Mouse (Mus musculus) frontal cortex, adult 2 months (tissue): ENCODE measurements around the gene Fgfr2. TPM values are rescaled to one million over a fixed set of nuclear protein-coding genes. Genes with fewer than 3 reads are reported as not detected.

Source experiments
- DNase-seq, 2 experiments: peaks; one replicate each; pipeline ENCODE4 v3.0.0; 2022; ENCODE audit warnings: low spot score in 1 of 2; ENCODE audit errors: extremely low spot score in 1 of 2
- polyA plus RNA-seq: library from polyadenylated mRNA; depleted of rRNA; stranded (reverse); fragments of >200 nt; gene quantifications from 2 replicates; pipeline ENCODE4 v1.2.3, GENCODE M21; 2012

Fgfr2 gene
- polyA plus RNA-seq, 1 experiment, result 69.6 TPM

DNA sequence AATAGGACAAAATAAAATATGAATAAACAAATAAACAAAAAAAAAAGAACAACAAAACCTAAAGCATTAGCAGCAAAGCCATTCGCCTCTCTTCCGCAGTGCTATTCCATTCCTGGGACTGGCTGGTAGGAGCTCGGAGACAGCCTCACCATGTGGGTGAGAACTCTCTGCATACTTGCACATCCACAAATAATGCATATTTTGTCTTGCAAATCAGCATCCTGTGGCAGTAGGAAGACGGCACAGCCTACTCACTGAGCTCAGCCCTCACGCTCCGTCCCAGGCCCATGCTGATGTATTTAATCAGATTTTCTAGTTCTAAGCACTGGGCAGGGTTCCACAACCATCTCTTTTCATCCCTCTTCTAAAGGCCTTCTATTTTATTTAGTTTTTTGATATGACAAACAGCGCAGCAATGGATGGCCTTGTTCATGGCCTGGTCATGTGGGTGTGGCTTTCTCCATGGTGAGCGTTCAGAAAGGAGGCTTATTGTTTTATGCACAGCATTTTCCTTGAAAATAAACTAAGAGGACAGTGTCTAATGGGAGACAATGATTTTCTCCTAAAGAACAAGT, 2319.8 kb downstream of the Fgfr2 start:
- DNase-seq, result peak in 1 of 2 experiments; percentile 25

DNA sequence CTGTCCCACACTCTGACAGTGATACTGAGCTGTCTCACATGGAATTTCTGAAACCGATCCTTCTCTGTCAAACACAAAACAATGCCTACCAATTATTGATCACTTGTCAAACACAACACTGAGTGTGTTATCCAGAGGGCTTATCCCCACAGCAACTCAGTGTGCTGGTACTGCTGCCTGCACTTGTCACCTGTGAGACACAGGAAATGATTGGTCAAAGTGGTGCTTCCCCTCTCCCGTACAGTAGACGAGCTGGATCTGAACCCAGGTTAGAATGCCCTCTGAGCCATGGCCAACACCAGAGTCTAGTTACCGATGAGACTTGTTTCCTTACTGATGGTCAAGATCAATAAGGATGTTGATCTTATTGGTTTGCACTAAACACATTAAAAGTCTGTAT, 2321.3 kb downstream of the Fgfr2 start:
- no peak for DNase-seq

DNA sequence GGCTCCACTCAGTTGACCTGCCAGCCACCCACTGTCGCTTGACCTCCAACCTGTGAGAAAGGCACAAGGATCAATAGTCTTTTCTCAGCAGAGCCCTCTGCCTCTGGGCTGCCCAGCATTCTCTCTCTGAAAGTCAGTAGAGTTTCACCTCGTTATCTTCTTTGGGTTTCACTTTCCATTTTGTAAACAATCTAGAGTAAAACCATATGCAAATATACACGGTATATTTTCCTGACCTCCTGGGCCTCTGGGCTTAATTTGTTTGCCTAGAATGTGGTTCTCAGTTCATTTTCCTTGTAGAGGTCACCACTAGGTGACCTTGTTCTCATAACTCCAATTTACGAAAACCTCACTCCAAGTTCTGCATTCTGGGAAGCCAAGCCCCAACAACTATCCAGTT, 2322.5 kb downstream of the Fgfr2 start:
- DNase-seq, result no peak

DNA sequence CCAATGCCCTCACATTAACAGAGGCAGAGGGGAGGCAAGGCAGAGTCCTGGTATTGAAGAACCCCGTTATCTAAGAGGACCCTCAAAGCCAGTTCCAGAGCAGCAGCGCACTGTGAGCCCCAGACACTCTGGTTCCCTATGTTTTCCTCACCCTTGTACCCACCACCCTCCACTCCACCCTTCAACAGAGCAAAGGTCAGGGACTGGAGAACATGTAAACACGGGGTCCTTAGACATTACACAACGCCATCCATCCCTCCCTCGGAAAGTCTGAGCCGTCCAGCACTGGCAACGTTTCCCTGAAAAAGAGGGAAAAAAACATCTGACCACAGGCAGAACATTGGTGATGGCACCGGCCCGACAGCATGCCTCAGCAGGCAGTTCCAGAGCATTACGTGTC, 2323.7 kb downstream of the Fgfr2 start:
- no peak for DNase-seq

DNA sequence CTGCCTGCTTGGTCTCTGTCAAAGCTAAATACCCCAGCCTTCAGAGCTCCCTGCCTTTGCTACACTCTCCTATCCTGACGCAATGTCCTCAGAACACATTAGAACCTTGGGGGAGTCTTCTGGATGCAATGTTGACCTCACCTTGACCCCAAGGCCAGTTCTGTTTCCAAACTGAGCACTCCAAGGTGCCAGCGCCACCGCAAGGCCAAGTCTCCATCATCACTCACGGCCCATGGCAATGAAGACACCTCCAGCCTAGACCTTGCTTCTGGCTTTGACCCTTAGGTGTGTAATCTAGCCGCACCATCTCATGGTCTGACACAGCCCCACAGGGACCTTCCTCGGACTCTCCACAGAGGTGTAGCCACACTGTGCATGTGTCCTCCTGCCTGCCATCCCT, 2325.6 kb downstream of the Fgfr2 start:
- DNase-seq, result no peak

DNA sequence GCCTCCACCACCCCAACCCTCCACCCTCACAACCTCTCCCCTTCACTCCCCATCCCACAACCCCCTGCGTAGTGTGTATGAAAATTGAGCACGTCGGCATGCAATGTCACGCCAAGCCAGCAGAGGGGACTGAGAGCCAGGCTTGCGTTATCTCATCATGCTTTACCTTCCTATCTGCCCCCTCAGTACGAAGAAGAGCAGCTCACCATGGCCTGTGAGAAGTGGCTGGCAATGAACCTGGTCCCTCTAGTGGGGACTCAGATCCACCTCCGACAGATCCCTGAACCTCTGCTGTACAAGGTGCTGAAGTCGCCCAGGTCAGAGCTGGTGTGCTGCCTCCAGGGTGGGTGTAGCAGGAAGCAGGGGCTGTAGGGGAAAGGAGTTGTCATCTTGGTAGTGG, 2326.4 kb downstream of the Fgfr2 start:
- DNase-seq, result peak in 1 of 2 experiments; percentile 6

DNA sequence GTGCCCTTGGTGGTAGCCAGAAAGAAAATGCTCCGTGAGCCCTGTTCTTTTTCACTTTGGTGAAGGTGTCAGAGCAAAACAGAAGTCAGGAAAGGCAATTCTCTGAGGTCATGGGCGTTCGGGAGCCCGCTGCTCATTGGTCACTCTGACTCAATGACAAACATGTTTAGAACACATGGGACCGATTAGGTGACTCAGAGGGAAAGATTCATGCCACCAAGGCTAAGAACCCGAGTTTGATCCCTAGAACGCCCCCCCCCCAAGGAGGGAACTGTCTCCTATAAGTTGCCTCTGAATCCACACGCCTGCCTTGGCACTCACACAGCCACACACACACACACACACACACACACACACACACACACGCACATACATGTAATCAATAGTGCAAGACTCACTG, 2329.5 kb downstream of the Fgfr2 start:
- DNase-seq, result no peak

DNA sequence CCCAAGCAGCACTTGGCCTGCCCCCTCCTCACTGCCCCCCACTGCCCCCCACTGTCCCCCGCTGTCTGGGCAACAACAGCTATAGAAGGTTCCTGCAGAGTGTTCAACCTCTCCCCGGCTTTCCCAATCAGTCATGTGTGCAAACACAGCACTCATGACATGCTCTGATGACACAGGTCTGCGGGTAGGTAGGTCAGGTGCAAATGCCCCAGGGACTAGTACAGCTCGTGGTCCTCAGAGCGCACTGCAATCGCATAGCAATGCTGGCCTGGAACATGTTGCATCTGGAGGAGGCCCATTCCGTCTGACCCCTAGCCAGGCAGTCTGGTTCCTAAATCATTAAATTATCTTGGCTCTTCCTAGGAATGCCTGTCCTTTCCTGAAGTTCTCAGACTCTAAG, 2333.7 kb downstream of the Fgfr2 start:
- no peak for DNase-seq

DNA sequence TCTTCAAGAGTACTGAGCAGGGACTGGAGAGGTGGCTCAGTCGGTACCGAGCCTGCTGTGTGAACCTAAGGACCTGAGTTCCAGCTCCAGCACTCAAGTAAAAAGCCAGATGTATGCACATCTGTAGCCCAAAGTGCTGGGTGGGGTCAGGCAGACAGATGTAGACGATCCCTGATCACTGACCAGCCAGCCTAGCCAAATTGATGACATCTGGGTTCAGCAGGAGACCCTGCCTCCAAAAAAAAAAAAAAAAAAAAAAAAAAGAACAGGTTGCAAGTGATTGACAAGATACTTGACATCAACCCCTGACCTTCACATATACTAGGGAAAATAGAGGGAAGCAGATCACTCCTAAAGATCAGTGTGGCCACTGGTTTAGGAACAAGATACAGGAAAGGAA, 2334.2 kb downstream of the Fgfr2 start:
- DNase-seq, result no peak

DNA sequence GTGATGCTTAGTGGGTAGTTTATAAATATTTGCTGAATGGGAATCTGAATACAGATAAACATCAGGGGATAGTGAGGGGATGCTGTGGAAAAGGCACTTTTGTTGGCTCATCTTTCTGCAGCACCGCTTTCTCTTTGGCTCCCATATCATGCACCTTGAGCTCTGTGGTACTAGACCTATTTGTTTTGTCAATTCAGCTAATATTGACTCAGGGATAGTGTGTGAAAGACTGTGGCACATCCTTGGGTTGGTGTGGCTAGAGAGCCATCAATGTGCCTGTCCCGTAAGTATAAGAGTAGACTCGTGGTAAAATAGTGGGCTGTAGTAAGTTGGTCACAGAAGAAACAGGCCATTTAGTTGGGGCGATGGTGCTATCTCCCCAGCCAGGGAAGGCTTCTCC, 2335.6 kb downstream of the Fgfr2 start:
- DNase-seq, result no peak

DNA sequence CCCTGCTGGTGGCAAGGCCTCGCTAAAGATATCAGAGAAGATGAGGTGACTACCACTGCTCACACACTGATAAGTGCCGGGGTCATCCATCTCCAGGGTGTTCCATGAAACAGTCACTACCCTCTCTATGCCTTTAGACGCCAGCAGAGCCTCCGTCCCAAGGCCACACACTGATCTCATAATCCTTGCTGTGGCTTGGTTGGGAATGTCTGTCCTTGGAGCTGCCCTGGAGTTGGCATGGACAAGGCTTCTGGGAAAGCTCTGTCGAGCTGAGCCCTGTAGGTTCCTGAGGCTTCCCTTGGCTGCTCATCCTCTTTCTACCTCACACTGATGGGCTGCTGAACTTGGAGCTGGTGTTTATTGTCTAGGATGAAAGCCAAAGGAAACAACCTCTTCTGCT, 2336.4 kb downstream of the Fgfr2 start:
- no peak for DNase-seq

DNA sequence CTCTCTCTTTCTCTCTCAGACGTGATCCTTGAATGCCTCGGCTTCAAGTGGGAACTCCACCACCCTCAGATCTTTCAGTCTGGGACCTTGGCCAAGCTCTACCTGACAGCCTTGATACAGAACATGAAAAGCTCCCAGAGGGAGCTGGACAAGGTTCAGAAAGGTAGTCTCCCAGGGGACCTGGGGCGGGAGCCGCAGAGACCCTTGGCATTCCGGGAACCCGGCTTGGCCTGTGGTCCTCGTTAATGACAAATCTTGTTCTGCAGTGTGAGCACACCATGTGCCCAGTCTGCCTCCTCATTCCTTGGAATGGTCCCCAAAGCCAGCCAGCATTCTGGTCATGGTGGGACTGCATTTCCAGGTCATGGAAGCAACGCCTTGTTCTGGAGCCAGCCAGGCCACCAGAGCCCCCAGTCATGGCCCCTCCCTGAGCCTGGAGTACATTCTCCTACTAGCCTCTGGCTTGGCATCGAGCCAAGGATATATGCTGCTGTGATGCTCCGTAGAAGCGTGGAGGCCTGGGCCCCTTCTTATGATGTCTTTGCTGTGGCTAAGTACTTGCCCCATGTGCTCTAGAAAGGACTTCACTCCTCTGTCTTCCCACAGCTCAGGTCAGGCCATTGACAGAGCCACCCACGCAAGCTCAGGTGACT, 2337.1 kb downstream of the Fgfr2 start:
- DNase-seq, result no peak

DNA sequence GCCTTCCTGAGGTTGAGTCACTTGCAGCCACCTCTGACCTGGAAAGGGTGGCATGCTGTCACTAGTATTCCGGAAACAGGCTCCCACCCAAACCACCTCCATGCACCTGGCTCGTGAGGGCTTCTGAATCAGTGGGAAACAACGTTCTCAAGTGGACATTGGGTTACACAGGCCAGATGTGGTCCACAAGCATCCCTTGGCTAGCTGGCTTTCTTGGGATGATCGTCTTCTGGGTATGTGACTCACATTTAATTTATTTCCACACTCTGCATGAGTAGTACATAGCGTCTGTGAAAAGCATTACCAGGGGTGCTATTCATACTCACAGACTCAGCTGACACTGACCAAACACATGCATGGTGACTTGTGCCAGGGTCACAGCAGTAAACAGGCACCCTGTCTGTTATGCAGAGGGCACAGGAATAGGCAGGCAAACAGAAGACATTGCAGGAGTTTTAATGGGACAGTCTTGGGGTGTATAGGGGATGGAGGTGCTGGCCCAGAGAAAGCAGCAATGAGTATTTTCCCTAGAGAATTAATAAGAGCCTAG, 2340.6 kb downstream of the Fgfr2 start:
- no peak for DNase-seq

DNA sequence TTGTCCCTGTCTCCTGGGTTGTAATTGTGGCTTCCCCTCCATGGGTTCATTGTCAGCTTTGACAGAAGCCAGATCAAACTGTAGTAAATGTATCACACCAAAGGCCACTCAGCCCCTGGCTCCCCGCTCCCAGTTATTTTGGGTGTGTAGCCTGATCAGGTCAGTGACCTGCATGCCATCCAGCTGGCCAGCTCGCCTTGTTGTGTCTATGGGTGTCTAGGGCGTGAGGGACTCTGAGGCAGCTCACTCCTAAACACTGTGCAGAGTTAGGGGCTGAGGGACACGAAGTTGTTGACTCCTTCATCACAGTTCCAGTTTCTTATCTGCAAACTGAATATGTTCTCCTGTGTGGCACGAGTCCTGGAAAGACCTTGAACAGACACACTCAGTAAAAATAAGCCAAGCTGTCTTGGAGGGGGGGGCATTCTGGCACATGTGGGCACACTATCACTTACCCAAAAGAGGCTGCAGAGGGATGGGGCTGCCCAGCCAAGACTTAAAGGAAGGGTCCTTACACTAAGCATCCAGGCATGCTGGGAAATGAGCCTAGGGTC, 2342.2 kb downstream of the Fgfr2 start:
- DNase-seq, result no peak

DNA sequence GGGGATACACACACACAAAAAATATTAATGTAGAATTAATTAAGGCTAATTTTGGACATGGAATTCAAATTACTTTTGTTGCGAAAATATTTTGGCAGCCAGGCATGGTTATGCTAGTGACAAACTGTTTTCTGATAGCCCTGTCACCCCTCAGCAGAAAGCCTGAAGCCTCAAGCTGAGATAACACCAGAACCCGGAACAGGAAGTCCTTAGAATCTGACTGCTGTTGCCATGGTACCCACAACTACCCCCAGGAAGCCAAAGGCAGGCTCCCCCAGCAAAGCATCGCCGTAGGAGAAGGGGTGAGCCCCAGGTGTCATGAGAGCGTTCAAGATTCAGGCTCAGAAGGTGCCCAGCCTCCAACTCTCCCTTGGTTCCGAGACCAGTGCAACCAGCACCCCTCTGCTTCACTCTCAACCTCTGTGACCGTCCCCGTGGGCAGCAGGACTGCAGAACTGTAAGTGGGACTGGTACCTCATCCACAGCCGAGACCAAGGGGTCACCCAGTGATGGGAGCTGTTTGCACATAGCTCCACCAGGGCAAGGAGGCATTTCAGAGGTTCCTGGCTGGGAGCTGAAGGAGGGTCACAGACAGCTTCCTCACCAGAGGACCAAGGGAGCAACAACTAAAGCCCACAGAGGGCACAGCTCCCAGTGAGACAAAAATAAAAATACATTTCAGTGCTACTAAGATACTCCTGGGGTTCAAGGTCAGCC, 2349.1 kb downstream of the Fgfr2 start, which contains the start of gene Btbd16:
Btbd16 (plus strand) TSS at position 156 of the 717 bp plus-strand sequence.
- DNase-seq, result no peak

DNA sequence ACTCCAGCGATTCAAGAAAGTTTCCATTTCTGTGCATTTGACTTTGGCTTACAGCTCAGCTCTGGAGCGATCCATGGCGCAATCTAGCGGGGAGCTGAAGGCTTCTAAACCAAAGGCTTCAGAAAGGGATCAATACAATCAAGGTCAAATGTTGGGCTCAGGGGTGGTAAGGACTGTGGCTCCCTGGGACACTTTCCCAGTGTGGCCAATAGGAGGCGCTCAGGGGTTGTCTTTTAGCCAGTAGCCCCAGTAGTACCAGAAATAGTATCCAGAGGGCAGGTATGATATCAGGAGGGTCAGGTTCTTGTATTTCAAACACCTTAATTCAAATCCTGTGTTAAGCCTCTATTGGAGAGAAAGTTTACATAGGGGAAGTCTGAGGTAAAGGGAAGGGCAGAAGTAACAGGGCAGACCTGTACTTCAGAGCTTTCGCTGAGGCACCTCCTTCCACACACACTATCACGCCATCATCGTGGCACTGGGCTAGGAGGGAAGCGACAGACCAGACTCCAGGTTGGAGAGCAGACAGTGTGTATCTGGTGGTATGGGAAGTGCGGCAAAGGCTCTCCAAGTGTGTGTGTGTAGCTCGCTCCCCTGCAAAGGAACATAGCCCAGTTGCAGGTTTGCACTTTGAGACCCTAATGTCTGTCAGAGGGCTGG, 2349.8 kb downstream of the Fgfr2 start:
- peak in 1 of 2 experiments; percentile 43 for DNase-seq

DNA sequence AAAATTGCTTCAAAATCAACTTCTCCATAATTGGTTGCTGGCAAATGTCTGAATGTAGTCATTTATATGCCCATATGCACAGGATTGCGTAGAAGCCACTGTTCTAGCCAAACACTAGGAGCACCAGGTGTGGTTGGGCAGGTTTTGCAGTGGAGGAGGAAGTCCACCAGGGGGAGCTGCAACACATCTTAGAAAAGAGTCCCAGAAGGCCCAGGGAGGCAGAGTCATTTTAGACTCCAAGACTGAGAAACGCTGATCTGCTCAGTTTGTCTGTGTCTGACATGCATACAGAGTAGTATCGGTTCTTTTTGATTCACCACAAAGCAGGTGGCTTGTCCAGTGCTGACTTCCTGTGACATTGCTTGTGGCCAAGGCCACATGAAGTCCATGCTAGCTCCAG, 2352.4 kb downstream of the Fgfr2 start:
- DNase-seq, result peak; percentile 58 to 93

DNA sequence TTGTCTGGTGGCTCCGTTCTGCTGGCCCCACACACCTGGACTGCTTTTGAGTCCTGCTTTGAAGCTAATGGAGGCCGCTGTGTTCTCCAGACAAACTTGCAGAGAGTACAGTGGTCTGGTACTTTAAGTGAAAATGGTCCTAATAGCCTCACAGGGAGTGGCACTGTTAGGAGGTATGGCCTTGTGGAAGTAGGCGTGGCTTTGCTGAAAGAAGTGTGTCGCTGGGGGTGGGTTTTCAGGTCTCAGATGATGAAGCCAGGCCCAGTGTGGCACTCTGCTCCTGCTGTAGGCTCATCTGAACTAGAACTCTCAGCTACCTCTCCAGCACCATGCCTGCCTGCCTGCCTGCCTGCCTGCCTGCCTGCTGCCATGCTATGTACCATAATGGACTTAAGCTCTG, 2355.0 kb downstream of the Fgfr2 start:
- no peak for DNase-seq

DNA sequence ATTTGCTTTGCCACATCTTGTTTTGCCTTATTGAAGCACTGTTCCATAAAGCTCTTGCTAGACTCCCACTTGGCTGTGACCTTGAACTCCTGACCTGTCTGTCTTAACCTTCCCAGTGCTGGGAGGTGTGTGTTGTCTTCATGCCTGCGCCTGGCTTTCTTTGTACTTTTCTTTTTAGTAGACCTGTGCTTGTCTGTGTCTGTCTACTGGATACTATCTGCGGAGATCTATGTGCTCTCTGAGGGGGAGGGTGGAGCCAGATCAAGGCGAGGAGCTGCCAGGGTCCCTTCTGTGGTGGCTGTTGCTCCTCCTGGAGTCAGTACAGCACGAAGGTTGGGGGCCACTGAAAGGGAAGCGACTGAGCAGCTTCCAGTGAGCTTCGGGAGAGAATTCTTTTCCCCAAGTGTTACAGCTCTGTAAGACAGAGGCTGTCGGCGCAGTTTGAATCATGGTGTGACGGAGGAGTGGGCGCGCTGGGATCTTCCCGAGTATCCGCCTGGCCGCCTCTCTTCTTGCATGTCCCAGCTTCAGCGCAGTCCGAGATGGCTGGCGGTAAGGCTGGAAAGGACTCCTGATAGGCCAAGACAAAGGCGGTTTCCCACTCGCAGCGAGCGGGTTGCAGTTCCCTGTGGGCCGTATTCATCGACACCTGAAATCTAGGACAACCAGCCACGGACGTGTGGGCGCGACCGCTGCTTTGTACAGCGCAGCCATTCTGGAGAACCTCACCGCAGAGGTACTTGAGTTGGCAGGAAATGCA, 2356.6 kb downstream of the Fgfr2 start:
- no peak for DNase-seq

DNA sequence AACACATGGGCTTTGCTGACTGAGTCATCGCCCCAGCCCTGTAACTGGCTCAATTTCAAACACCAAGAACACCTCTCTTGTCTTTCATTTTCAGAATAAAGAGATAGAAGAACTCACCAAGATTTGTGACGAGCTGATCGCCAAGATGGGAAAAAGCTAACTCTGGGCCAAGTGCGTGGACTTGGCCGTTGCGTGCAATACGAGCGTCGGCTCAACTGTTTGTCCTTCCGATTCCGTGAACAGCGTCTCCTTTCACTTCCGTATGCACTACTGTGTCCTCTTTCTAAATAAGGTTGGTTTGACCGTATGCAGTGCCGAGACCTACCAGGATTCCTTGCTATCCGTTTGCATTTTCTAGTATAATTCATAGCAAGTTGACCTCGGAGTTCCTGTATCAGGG, 2359.0 kb downstream of the Fgfr2 start:
- no peak for DNase-seq
